Mouse (Mus musculus) heart, embryonic 11.5 days (tissue): ENCODE measurements at regions not wholly inside any gene's neighbourhood (a gene's known extent, or its start where the extent isn't known, plus 50 kb on each side); places are given as distances from the start of the nearest gene placed in this dataset.

ENCODE experiments used
- ATAC-seq: fragments of 200-750 bp; cut with Nextera tagmentation; replicated peaks from 2 replicates; pipeline ENCODE4 v1.8.0; 2017; ENCODE audit warnings: moderate library complexity; ENCODE audit not compliant: insufficient number of reproducible peaks, low FRiP score, low TSS enrichment
- H3K27ac ChIP-seq: fragments of 300-500 bp; sonication (generic); 2 replicates; pipeline ENCODE4 v1.5.1; 2014; ENCODE audit warnings: mild to moderate bottlenecking, low read depth, low read length
- H3K27me3 ChIP-seq: fragments of 300-500 bp; sonication (generic); 2 replicates; pipeline ENCODE4 v1.6.1; 2014; ENCODE audit warnings: mild to moderate bottlenecking, low read length, mixed read lengths; ENCODE audit not compliant: control insufficient read depth, insufficient read depth
- H3K36me3 ChIP-seq: fragments of 300-500 bp; sonication (generic); 2 replicates; pipeline ENCODE4 v1.6.1; 2014; ENCODE audit warnings: mild to moderate bottlenecking, low read length, moderate library complexity, mixed read lengths; ENCODE audit not compliant: control insufficient read depth, insufficient read depth
- H3K4me1 ChIP-seq: fragments of 300-500 bp; sonication (generic); 2 replicates; pipeline ENCODE4 v1.6.1; 2014; ENCODE audit warnings: low read length; ENCODE audit not compliant: control insufficient read depth, insufficient read depth
- H3K4me2 ChIP-seq: fragments of 300-500 bp; sonication (generic); 2 replicates; pipeline ENCODE4 v1.6.1; 2014; ENCODE audit warnings: mild to moderate bottlenecking, moderate library complexity
- H3K4me3 ChIP-seq: fragments of 300-500 bp; sonication (generic); 2 replicates; pipeline ENCODE4 v1.5.1; 2014; ENCODE audit warnings: low read depth, low read length
- H3K9ac ChIP-seq: fragments of 300-500 bp; sonication (generic); 2 replicates; pipeline ENCODE4 v1.6.1; 2014; ENCODE audit warnings: mild to moderate bottlenecking, low read depth, low read length, moderate library complexity
- H3K9me3 ChIP-seq: fragments of 300-500 bp; sonication (generic); replicated peaks from 2 replicates; pipeline ENCODE4 v1.6.1; 2016; ENCODE audit warnings: low read length; ENCODE audit not compliant: control insufficient read depth
- WGBS: fragments of 180-500 bp; shearing (Covaris S2); extraction: QIAGEN DNeasy Blood & Tissue Kit; methylation state at CpG from one replicate; pipeline ENCODE4 v1.1.7; 2014; ENCODE audit not compliant: insufficient replicate concordance; 5-methylcytosine and 5-hydroxymethylcytosine counted together

- Histone ChIP-seq H3K9ac (no peak overlapping the region), H3K4me1 (no peaks in the 10 kb centered on the region), H3K36me3 (no peaks in the 10 kb centered on the region), H3K9me3 (no peaks in the 10 kb centered on the region), H3K27me3 (no peaks in the 10 kb centered on the region), H3K4me2 (no peak overlapping the region), H3K4me3 (no peak overlapping the region), H3K27ac (no peak overlapping the region)
- ATAC-seq: no peak
- WGBS: 53% methylated on average over 1 of the region's 1 CpGs
These were observed 764.5 kb downstream of the Vgll3 start for GRCm38 (mm10) chr16:66579551-66579950.

GRCm38 (mm10) chr16:66585698-66586284, 770.7 kb downstream of the Vgll3 start:
- Histone ChIP-seq H3K36me3 (no peaks in the 10 kb centered on the region), H3K9me3 (no peaks in the 10 kb centered on the region), H3K27me3 (no peaks in the 10 kb centered on the region), H3K4me3 (peak overlapping the region; percentile 25; the same call in 1 of the 2 replicates), H3K9ac (no peak overlapping the region), H3K4me1 (no peaks in the 10 kb centered on the region), H3K27ac (no peak overlapping the region), H3K4me2 (peak overlapping the region; percentile 59)
- no peak for ATAC-seq
- WGBS: 6% methylated on average over 12 of the region's 12 CpGs

DNA sequence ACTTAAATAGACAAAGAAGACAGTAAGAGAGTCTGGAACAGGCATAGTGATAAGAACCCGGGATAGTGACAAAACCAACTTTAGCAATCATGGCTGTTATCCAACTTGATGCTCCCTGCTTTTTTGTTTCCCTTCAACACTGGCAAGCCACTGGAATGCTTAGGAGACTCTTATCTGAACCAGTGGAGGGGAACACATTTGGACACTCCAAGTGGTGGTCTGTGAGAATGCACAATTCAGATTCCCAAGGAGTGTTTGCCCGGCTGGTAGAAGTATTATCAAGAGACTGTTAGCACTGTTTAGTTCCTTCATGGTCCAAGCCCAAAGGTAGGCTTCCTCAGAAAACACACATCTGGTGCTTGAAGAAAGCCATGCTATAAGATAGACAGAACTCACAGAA, 787.2 kb downstream of the Vgll3 start:
- WGBS: 19% methylated on average over 2 of the region's 2 CpGs
- ATAC-seq: no peak

DNA sequence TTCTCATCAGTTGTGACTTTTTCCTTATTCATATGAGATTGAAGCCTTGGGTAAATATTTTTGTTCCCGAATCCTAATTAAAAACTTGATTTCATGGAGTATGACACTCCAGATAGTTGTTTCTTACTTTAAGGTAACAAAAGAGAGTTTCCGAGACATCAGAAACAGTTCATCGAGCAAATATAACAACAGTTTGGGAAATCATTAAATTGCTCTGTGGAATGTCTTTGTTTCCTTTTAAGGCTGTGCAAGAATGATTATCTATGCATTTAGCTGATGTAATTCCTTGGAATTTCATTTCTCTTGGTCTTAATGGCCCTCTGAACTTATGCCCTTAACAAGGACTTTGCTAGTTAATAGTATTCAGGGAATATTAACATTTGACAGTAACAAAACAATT, 787.6 kb downstream of the Vgll3 start:
- Histone ChIP-seq H3K9ac (no peak overlapping the region), H3K36me3 (no peaks in the 10 kb centered on the region), H3K9me3 (no peaks in the 10 kb centered on the region), H3K27ac (no peak overlapping the region), H3K4me2 (no peak overlapping the region), H3K27me3 (no peaks in the 10 kb centered on the region), H3K4me3 (no peak overlapping the region), H3K4me1 (no peaks in the 10 kb centered on the region)
- ATAC-seq: no peak
- WGBS: 85% methylated on average over 3 of the region's 3 CpGs

More for the DNA sequence above, 787.2 kb downstream of the Vgll3 start:
- Histone ChIP-seq H3K27me3 (no peaks in the 10 kb centered on the region), H3K27ac (no peak overlapping the region), H3K4me2 (no peak overlapping the region), H3K4me1 (no peaks in the 10 kb centered on the region), H3K9me3 (no peaks in the 10 kb centered on the region), H3K36me3 (no peaks in the 10 kb centered on the region), H3K4me3 (no peak overlapping the region), H3K9ac (no peak overlapping the region)

DNA sequence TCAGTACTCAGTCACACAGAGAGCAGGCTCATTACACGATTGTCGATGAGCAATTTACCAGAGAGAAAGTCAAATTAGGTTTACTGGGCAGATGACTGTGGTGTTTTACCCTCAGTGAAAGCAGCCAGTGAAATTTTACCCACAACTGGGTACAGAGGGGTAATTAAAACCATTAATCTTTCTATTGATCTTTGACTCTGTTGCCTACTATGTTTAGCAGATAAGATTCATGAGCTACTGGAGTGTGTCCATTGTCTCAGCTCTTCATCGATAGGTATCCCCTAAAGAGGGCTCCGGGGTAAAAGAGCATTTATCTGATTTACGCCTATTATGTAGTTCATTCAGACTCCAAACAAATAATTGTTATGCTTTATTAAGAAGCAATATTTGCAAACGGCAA, 788.8 kb downstream of the Vgll3 start:
- no peak for ATAC-seq
- no peak overlapping the region for H3K9ac ChIP-seq
- H3K9me3 ChIP-seq: no peaks in the 10 kb centered on the region
- H3K27me3 ChIP-seq: no peaks in the 10 kb centered on the region
- no peaks in the 10 kb centered on the region for H3K4me1 ChIP-seq
- no peak overlapping the region for H3K4me3 ChIP-seq
- no peak overlapping the region for H3K27ac ChIP-seq
- 76% methylated on average over 6 of the region's 6 CpGs for whole genome bisulfite sequencing
- no peak overlapping the region for H3K4me2 ChIP-seq
- H3K36me3 ChIP-seq: no peaks in the 10 kb centered on the region
